Mouse (Mus musculus) G1E (cell line): Measurements from ENCODE around the gene Rest.

Experiments
- CTCF ChIP-seq: IDR thresholded peaks from 2 replicates; pipeline ENCODE4 v1.5.1; 2012; ENCODE audit warnings: low read depth, low read length, inconsistent platforms, mixed read lengths
- GATA1 ChIP-seq: IDR thresholded peaks from 2 replicates; pipeline ENCODE4 v1.6.1; 2012; ENCODE audit warnings: borderline replicate concordance, low read length, inconsistent platforms, mixed read lengths
- GATA2 ChIP-seq: IDR thresholded peaks from 2 replicates; pipeline ENCODE4 v1.6.1; 2012; ENCODE audit warnings: low read depth, low read length, inconsistent platforms, borderline replicate concordance

DNA sequence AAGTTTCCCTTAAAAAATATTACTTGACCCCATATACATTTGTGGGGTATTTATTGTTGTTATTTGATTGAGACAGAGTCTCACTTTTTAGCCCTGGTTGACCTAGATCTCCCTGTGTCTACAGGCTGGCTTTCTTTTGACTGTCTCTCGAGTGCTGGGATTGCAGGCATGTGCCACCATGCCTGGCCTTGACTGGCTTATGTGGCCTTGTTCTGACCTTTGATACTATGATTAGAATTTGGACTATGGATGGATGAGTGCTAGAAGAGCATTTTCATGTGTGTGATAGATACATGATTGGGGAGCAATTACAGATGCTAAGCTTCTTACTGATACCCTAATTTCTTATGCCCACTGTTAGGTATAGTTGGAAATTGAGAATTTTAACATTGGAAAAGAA, 59.6 kb downstream of the Rest start:
- TF ChIP-seq CTCF (no peak), GATA1 (no peak), GATA2 (no peak)
